Mouse (Mus musculus) gastrocnemius, adult 2 months (tissue): ENCODE results near the gene Ifna7. TPM values are rescaled to one million over a fixed set of nuclear protein-coding genes. Genes with fewer than 3 reads are reported as not detected.

Experiments used
- DNase-seq: peaks from one replicate; pipeline ENCODE4 v3.0.0; 2022
- H3K27ac ChIP-seq: fragments of 200-600 bp; 2 replicates; pipeline ENCODE4 v1.8.1; 2022; ENCODE audit warnings: mild to moderate bottlenecking
- H3K4me3 ChIP-seq: fragments of 200-600 bp; 2 replicates; pipeline ENCODE4 v1.8.1; 2022; ENCODE audit warnings: mild to moderate bottlenecking, moderate library complexity
- CTCF ChIP-seq: fragments of 200-600 bp; IDR thresholded peaks from 2 replicates; pipeline ENCODE4 v1.8.1; 2022; ENCODE audit warnings: antibody characterized with exemption, mild to moderate bottlenecking, moderate library complexity
- intact Hi-C: fragments of 180-260 bp; cut with DNase I; formaldehyde crosslinking; loops from one replicate; pipeline ENCODE4 v1.15.1; 2025
- total RNA-seq, 2 experiments: library from RNA; stranded (reverse); gene quantifications; 2 replicates each; pipeline ENCODE4 v1.2.3; 2021

Ifna7 gene
- total RNA-seq, 2 experiments from 2014 or later, result not detected

DNA sequence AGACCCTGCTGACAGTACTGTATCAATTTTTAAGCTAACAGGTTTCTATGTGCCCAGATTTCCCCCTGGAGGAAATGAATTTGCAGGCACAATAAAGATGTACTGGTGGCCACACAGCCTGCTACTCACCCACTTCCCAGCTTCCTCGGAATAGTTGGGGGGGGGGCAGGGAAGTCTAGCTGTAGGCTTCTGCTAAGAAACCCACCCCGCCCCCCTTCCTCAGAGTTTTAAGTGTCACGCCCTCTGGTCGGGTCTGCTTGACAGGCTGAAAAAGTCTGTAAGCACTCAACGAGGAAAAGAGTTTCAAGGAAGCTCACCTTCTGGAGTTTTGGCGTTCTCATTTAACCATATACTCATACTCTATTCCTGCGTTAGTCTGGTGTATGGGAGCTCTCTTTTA lies 47.3 kb downstream of the Ifna7 start:
- H3K4me3 ChIP-seq, result no peak overlapping the region
- no peak for DNase-seq
- TF ChIP-seq CTCF, result no peak
- no peak overlapping the region for H3K27ac ChIP-seq
- intact Hi-C loops, result no loop called here

DNA sequence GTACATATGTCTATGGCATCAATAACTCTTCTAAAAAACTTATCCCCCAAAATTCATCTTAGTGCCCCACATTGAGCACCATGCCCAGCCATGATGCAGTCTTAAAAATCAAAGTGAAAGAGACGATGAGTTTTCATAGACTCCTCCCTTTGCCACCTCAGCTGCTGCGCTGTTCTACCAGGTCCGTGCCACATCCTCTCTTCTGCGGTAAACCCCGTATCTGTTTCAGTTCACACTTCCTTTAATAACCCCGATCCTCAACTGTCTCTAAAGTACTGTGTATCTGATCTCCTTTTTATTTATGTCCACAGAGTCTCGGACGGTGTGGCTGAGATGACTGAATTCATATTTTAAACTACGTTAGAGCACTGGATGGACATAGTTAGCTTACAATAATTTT lies 48.6 kb downstream of the Ifna7 start:
- H3K4me3 ChIP-seq, result no peak overlapping the region

DNA sequence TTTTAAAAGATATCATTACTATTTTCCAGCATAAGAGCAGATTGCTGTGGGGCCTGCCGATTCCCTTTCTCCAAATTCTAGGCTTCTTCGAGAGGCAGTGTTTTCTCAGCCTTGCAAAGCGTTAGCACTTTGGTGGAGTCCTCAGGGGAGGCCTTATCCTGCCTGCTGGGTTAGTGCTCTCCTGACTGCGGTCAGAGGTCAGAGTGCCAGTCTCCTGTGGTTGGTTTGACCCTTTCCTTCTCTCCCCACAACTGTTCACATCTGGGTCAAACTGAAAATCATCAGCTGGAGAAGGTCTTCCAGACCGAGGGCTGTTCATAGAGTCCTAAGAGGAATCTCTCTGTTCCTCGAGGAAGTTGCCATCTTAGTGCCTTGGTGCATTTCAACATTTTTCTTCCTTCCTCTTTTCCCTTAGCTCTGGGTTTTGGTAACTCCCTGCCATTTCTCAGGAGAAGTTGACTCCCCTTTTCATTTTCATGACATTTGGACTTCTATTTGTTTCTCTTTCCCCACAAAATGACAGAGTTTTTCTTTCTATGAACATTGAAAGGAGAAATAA lies 49.1 kb downstream of the Ifna7 start:
- no peak overlapping the region for H3K27ac ChIP-seq
- no peak for TF ChIP-seq CTCF
- DNase-seq, result no peak
- intact Hi-C loops, result no loop called here
- H3K4me3 ChIP-seq, result no peak overlapping the region

More for the DNA sequence above, 48.6 kb downstream of the Ifna7 start:
- H3K27ac ChIP-seq, result no peak overlapping the region
- no peak for DNase-seq
- no peak for TF ChIP-seq CTCF
- intact Hi-C loops, result no loop called here

Other genes with a start within 250 kb of the Ifna7 start
- gene Ifna14, start 244.4 kb upstream of the Ifna7 start, total RNA-seq, result not detected
- gene Ifna9, start 223.8 kb upstream of the Ifna7 start, total RNA-seq, result not detected
- gene Ifna12, start 212.9 kb upstream of the Ifna7 start, total RNA-seq, result not detected
- not detected for gene C87499, start 181.8 kb upstream of the Ifna7 start, total RNA-seq
- not detected for gene Ifna13, start 171.8 kb upstream of the Ifna7 start, total RNA-seq
- not detected for gene Ifna16, start 139.3 kb upstream of the Ifna7 start, total RNA-seq
- not detected for gene Ifna2, start 132.3 kb upstream of the Ifna7 start, total RNA-seq
- not detected for gene Ifnab, start 124.9 kb upstream of the Ifna7 start, total RNA-seq
- gene Gm26566, start 94.4 kb upstream of the Ifna7 start, total RNA-seq, result under 1 TPM; 0.22 to 0.48 TPM
- 10 to 100 TPM; 51.6 to 58.9 TPM for gene Klhl9, start 93.8 kb upstream of the Ifna7 start, total RNA-seq
- not detected for gene Gm13271, start 61.4 kb upstream of the Ifna7 start, total RNA-seq
- not detected for gene Gm13283, start 56.1 kb upstream of the Ifna7 start, total RNA-seq
- gene Gm13290, start 42.4 kb upstream of the Ifna7 start, total RNA-seq, result not detected
- not detected for gene Gm13289, start 39.3 kb upstream of the Ifna7 start, total RNA-seq
- not detected for gene Gm13272, start 36.4 kb upstream of the Ifna7 start, total RNA-seq
- gene Ifnz, start 34.1 kb upstream of the Ifna7 start, total RNA-seq, result not detected
- gene Gm13276, start 30.5 kb upstream of the Ifna7 start, total RNA-seq, result not detected
- not detected for gene Gm13277, start 27.6 kb upstream of the Ifna7 start, total RNA-seq
- not detected for gene Gm13278, start 24.7 kb upstream of the Ifna7 start, total RNA-seq
- gene Gm13275, start 21.7 kb upstream of the Ifna7 start, total RNA-seq, result not detected
- not detected for gene Gm13279, start 18.8 kb upstream of the Ifna7 start, total RNA-seq
- gene Gm13285, start 16.6 kb upstream of the Ifna7 start, total RNA-seq, result not detected
- gene Gm13287, start 13.0 kb upstream of the Ifna7 start, total RNA-seq, result not detected
- gene Gm13288, start 10.7 kb upstream of the Ifna7 start, total RNA-seq, result not detected
- not detected for gene Ifna11, start 3.7 kb downstream of the Ifna7 start, total RNA-seq
- gene Ifna6, start 11.2 kb downstream of the Ifna7 start, total RNA-seq, result not detected
- not detected for gene Ifna5, start 19.3 kb downstream of the Ifna7 start, total RNA-seq
- not detected for gene Ifna4, start 25.6 kb downstream of the Ifna7 start, total RNA-seq
- gene Ifna1, start 33.9 kb downstream of the Ifna7 start, total RNA-seq, result not detected
- not detected for gene Ifne, start 64.0 kb downstream of the Ifna7 start, total RNA-seq